Mouse (Mus musculus) hindbrain, postnatal 0 days (tissue): ENCODE results near the gene Tmie. TPM values are rescaled to one million over a fixed set of nuclear protein-coding genes. Genes with fewer than 3 reads are reported as not detected.

Experiments used
- ATAC-seq: fragments of 200-750 bp; cut with Nextera tagmentation; 2 replicates; pipeline ENCODE4 v1.8.0; 2017; ENCODE audit warnings: mild to moderate bottlenecking, moderate TSS enrichment, moderate library complexity
- DNase-seq: peaks from one replicate; pipeline ENCODE4 v3.0.0-alpha.2; 2015; ENCODE audit warnings: low spot score
- H3K27ac ChIP-seq: fragments of 300-500 bp; sonication (generic); 2 replicates; pipeline ENCODE4 v1.5.1; 2014; ENCODE audit warnings: mild to moderate bottlenecking
- H3K27me3 ChIP-seq: fragments of 300-500 bp; sonication (generic); 2 replicates; pipeline ENCODE4 v1.6.1; 2014; ENCODE audit warnings: low read length, mixed read lengths; ENCODE audit not compliant: insufficient read depth
- H3K36me3 ChIP-seq: fragments of 300-500 bp; sonication (generic); 2 replicates; pipeline ENCODE4 v1.6.1; 2014; ENCODE audit warnings: low read length, mixed read lengths; ENCODE audit not compliant: insufficient read depth
- H3K4me1 ChIP-seq: fragments of 300-500 bp; sonication (generic); 2 replicates; pipeline ENCODE4 v1.6.1; 2014; ENCODE audit warnings: antibody characterized with exemption, low read length, mixed read lengths; ENCODE audit not compliant: insufficient read depth
- H3K4me2 ChIP-seq: fragments of 300-500 bp; sonication (generic); 2 replicates; pipeline ENCODE4 v1.6.1; 2014; ENCODE audit warnings: low read depth, mild to moderate bottlenecking, low read length, moderate library complexity, mixed read lengths
- H3K4me3 ChIP-seq: fragments of 300-500 bp; sonication (generic); 2 replicates; pipeline ENCODE4 v1.5.1; 2014; ENCODE audit warnings: low read length
- H3K9ac ChIP-seq: fragments of 300-500 bp; sonication (generic); replicated peaks from 2 replicates; pipeline ENCODE4 v1.6.1; 2014; ENCODE audit warnings: mild to moderate bottlenecking, low read length, moderate library complexity, mixed read lengths
- H3K9me3 ChIP-seq: fragments of 300-500 bp; sonication (generic); 2 replicates; pipeline ENCODE4 v1.6.1; 2016; ENCODE audit warnings: low read length, mixed read lengths
- CTCF ChIP-seq: IDR thresholded peaks from 2 replicates; pipeline ENCODE4 v1.5.1; 2016; ENCODE audit warnings: antibody characterized with exemption, control low read depth, low read depth
- WGBS: fragments of 180-500 bp; shearing (Covaris S2); extraction: QIAGEN DNeasy Blood & Tissue Kit; methylation state at CpG from one replicate; pipeline ENCODE4 v1.1.7; 2014; 5-methylcytosine and 5-hydroxymethylcytosine counted together
- polyA plus RNA-seq: library from polyadenylated mRNA; unstranded; fragments of >200 nt; fragmentation: Nextera tagmentation; extraction: Ambion mirVana; gene quantifications from 2 replicates; pipeline ENCODE4 v1.2.1, GENCODE M21; 2015
- total RNA-seq: library from RNA; depleted of rRNA; stranded (reverse); fragments of >200 nt; gene quantifications from 2 replicates; pipeline ENCODE4 v1.2.3, GENCODE M21; 2014

The Tmie gene
- total and polyA plus RNA-seq, 2 experiments from 2014 or later, result 6.2 to 6.8 TPM

- ATAC-seq (no peak), DNase-seq (no peak)
- Histone ChIP-seq H3K9me3 (no peaks in the 10 kb centered on the region), H3K4me2 (no peak overlapping the region), H3K4me3 (no peak overlapping the region), H3K36me3 (0 out of 2 replicates have a peak, but pooled peaks cover 3% of the 10 kb centered on the region), H3K27me3 (no peaks in the 10 kb centered on the region), H3K9ac (no peak overlapping the region), H3K27ac (no peak overlapping the region), H3K4me1 (peaks cover 4% of the 10 kb centered on the region; the same call in 1 of the 2 replicates)
- no peak for TF ChIP-seq CTCF
- WGBS, result 44% methylated on average over 10 of the region's 10 CpGs
These were observed 19.6 kb upstream of the Tmie start for GRCm38 (mm10) chr9:110899451-110900008.

- H3K27ac ChIP-seq, result no peak overlapping the region
- no peak for TF ChIP-seq CTCF
- DNase-seq, result no peak
- 0 out of 2 replicates have a peak, but pooled peaks cover 3% of the 10 kb centered on the region for H3K36me3 ChIP-seq
- H3K9ac ChIP-seq, result no peak overlapping the region
- no peak overlapping the region for H3K4me2 ChIP-seq
- ATAC-seq, result peak; percentile 34
- no peaks in the 10 kb centered on the region for H3K27me3 ChIP-seq
- 20% methylated on average over 6 of the region's 6 CpGs for WGBS
- H3K4me1 ChIP-seq, result peaks cover 4% of the 10 kb centered on the region; the same call in 1 of the 2 replicates
- H3K9me3 ChIP-seq, result no peaks in the 10 kb centered on the region
- H3K4me3 ChIP-seq, result no peak overlapping the region
These were observed 16.7 kb upstream of the Tmie start for GRCm38 (mm10) chr9:110896595-110896994.

GRCm38 (mm10) chr9:110895994-110896393 is 16.1 kb upstream of the Tmie start:
- no peaks in the 10 kb centered on the region for H3K9me3 ChIP-seq
- TF ChIP-seq CTCF, result no peak
- H3K9ac ChIP-seq, result no peak overlapping the region
- no peak overlapping the region for H3K4me3 ChIP-seq
- H3K4me2 ChIP-seq, result no peak overlapping the region
- H3K27me3 ChIP-seq, result no peaks in the 10 kb centered on the region
- peak; percentile 55; the same call in 1 of the 2 replicates for ATAC-seq
- H3K36me3 ChIP-seq, result 0 out of 2 replicates have a peak, but pooled peaks cover 3% of the 10 kb centered on the region
- WGBS, result 27% methylated on average over 7 of the region's 7 CpGs
- H3K27ac ChIP-seq, result no peak overlapping the region
- peak; percentile 44 for DNase-seq
- peaks cover 4% of the 10 kb centered on the region; the same call in 1 of the 2 replicates for H3K4me1 ChIP-seq

GRCm38 (mm10) chr9:110895507-110895906 is 15.6 kb upstream of the Tmie start:
- Histone ChIP-seq H3K4me1 (peaks cover 4% of the 10 kb centered on the region; the same call in 1 of the 2 replicates), H3K9me3 (no peaks in the 10 kb centered on the region), H3K36me3 (0 out of 2 replicates have a peak, but pooled peaks cover 3% of the 10 kb centered on the region), H3K4me2 (no peak overlapping the region), H3K27ac (no peak overlapping the region), H3K9ac (no peak overlapping the region), H3K4me3 (no peak overlapping the region), H3K27me3 (no peaks in the 10 kb centered on the region)
- ATAC-seq (no peak; the same call in 1 of the 2 replicates), DNase-seq (no peak)
- WGBS, result 58% methylated on average over 5 of the region's 5 CpGs
- TF ChIP-seq CTCF, result no peak

GRCm38 (mm10) chr9:110893429-110893828 is 13.5 kb upstream of the Tmie start:
- WGBS, result 69% methylated on average over 10 of the region's 10 CpGs
- TF ChIP-seq CTCF, result no peak

GRCm38 (mm10) chr9:110892552-110892951 is 12.6 kb upstream of the Tmie start:
- no peak for ATAC-seq
- H3K4me2 ChIP-seq, result no peak overlapping the region
- H3K4me3 ChIP-seq, result no peak overlapping the region
- no peak for TF ChIP-seq CTCF
- H3K9ac ChIP-seq, result no peak overlapping the region
- no peaks in the 10 kb centered on the region for H3K36me3 ChIP-seq
- 78% methylated on average over 3 of the region's 3 CpGs for WGBS
- no peak for DNase-seq
- H3K27ac ChIP-seq, result no peak overlapping the region
- no peaks in the 10 kb centered on the region for H3K9me3 ChIP-seq
- peaks cover 4% of the 10 kb centered on the region; the same call in 1 of the 2 replicates for H3K4me1 ChIP-seq
- no peaks in the 10 kb centered on the region for H3K27me3 ChIP-seq

More at GRCm38 (mm10) chr9:110893429-110893828, 13.5 kb upstream of the Tmie start:
- Histone ChIP-seq H3K36me3 (no peaks in the 10 kb centered on the region), H3K4me1 (peaks cover 4% of the 10 kb centered on the region; the same call in 1 of the 2 replicates), H3K27me3 (no peaks in the 10 kb centered on the region), H3K9me3 (no peaks in the 10 kb centered on the region), H3K27ac (no peak overlapping the region), H3K4me3 (no peak overlapping the region), H3K4me2 (no peak overlapping the region), H3K9ac (no peak overlapping the region)
- no peak for ATAC-seq
- no peak for DNase-seq
